Mouse (Mus musculus) adrenal gland, adult 18-20 months (tissue): Measurements from ENCODE around the gene Ubald2. TPM values are rescaled to one million over a fixed set of nuclear protein-coding genes. Genes with fewer than 3 reads are reported as not detected.

Experiments used
- total RNA-seq, 2 experiments: library from RNA; stranded (reverse); gene quantifications; 1 replicate in 1 of 2; 2 replicates in 1 of 2; pipeline ENCODE4 v1.2.3; 2021

The Ubald2 gene
- total RNA-seq, 2 experiments from 2014 or later, result 19.1 to 22.5 TPM

Other genes with a start within 250 kb of the Ubald2 start
- gene Ten1, start 235.2 kb upstream of the Ubald2 start, total RNA-seq, result 10 to 100 TPM; 17.3 to 20.7 TPM
- 100 to 1,000 TPM; 208 to 244 TPM for gene Acox1, start 235.0 kb upstream of the Ubald2 start, total RNA-seq
- 1 to 10 TPM in 1 of 2 experiments, under 1 TPM in 1; 0.56 to 1.0 TPM for gene Evpl, start 196.0 kb upstream of the Ubald2 start, total RNA-seq
- gene Srp68, start 159.9 kb upstream of the Ubald2 start, total RNA-seq, result 10 to 100 TPM; 72.8 to 75.2 TPM
- gene Galr2, start 153.2 kb upstream of the Ubald2 start, total RNA-seq, result under 1 TPM; 0.20 to 0.29 TPM
- 10 to 100 TPM; 53.4 to 54.2 TPM for gene Exoc7, start 126.9 kb upstream of the Ubald2 start, total RNA-seq
- gene Foxj1, start 98.7 kb upstream of the Ubald2 start, total RNA-seq, result under 1 TPM; 0.10 to 0.13 TPM
- gene Rnf157, start 21.1 kb upstream of the Ubald2 start, total RNA-seq, result 1 to 10 TPM; 3.7 to 6.8 TPM
- not detected for gene Qrich2, start 32.1 kb downstream of the Ubald2 start, total RNA-seq
- 100 to 1,000 TPM in 1 of 2 experiments, 10 to 100 TPM in 1; 67.7 to 102 TPM for gene Prpsap1, start 60.1 kb downstream of the Ubald2 start, total RNA-seq
- 1 to 10 TPM; 1.9 to 2.5 TPM for gene Sphk1, start 96.8 kb downstream of the Ubald2 start, total RNA-seq
- gene Ube2o, start 147.4 kb downstream of the Ubald2 start, total RNA-seq, result 10 to 100 TPM; 27.6 to 29.0 TPM
- not detected for gene Aanat, start 152.3 kb downstream of the Ubald2 start, total RNA-seq
- gene Rhbdf2, start 192.9 kb downstream of the Ubald2 start, total RNA-seq, result 10 to 100 TPM; 12.1 to 17.6 TPM
- gene Prcd, start 219.4 kb downstream of the Ubald2 start, total RNA-seq, result 10 to 100 TPM; 12.5 to 13.2 TPM
- 10 to 100 TPM; 26.0 to 42.7 TPM for gene Cygb, start 220.2 kb downstream of the Ubald2 start, total RNA-seq